Mouse (Mus musculus): ENCODE measurements around the gene Tmprss11a.

- no peak for TF ChIP-seq POLR2A (IDR thresholded peaks at IDR 0.05; ENCODE audit: control insufficient read depth, extremely low read depth, insufficient read depth, low read length, poor library complexity)
- no peak for TF ChIP-seq CTCF (IDR thresholded peaks at IDR 0.05; ENCODE audit: borderline replicate concordance, control insufficient read depth, extremely low read depth, insufficient read depth, low read length, poor library complexity)
These were observed 37.7 kb downstream of the Tmprss11a start for GRCm38 (mm10) chr5:86431096-86431495.
